Mouse (Mus musculus) MEL (cell line): Measurements from ENCODE around the gene Meis3.

Experiments
- CTCF ChIP-seq, 3 experiments: IDR thresholded peaks in 2 of 3; conservative IDR thresholded peaks in 1 of 3; 2 replicates each; pipeline ENCODE4 v1.5.1; 2011 to 2012; ENCODE audit warnings: low read length in 3 of 3, low read depth in 2 of 3, mild to moderate bottlenecking in 2 of 3, improper control_type of control experiment in 1 of 3, inconsistent platforms in 1 of 3, mixed read lengths in 1 of 3, moderate library complexity in 1 of 3; ENCODE audit not compliant: control insufficient read depth in 1 of 3, insufficient read depth in 1 of 3, poor library complexity in 1 of 3, severe bottlenecking in 1 of 3
- ELF1 ChIP-seq: IDR thresholded peaks from 2 replicates; pipeline ENCODE4 v1.6.1; 2014; ENCODE audit warnings: low read depth, mild to moderate bottlenecking, inconsistent platforms, low read length, improper control_type of control experiment, moderate library complexity
- EP300 ChIP-seq, 2 experiments: IDR thresholded peaks; 2 replicates each; pipeline ENCODE4 v1.6.1; 2011; ENCODE audit warnings: improper control_type of control experiment in 2 of 2, low read length in 2 of 2, low read depth in 1 of 2, mild to moderate bottlenecking in 1 of 2
- MAX ChIP-seq: IDR thresholded peaks from 2 replicates; pipeline ENCODE4 v1.6.1; 2011; ENCODE audit warnings: low read length, improper control_type of control experiment
- RAD21 ChIP-seq: IDR thresholded peaks from 2 replicates; pipeline ENCODE4 v1.6.1; 2011; ENCODE audit warnings: mild to moderate bottlenecking, low read depth, low read length, improper control_type of control experiment
- TAL1 ChIP-seq: IDR thresholded peaks from 2 replicates; pipeline ENCODE4 v1.6.1; 2012; ENCODE audit warnings: mild to moderate bottlenecking, inconsistent platforms, low read length, moderate library complexity, mixed read lengths
- USF1 ChIP-seq: IDR thresholded peaks from 2 replicates; pipeline ENCODE4 v1.6.1; 2014; ENCODE audit warnings: low read depth, mild to moderate bottlenecking, inconsistent platforms, low read length, improper control_type of control experiment, moderate library complexity

- TF ChIP-seq EP300 (IDR thresholded peaks at IDR 0.05; ENCODE audit: low read depth in 1 of 2, low read length in 2 of 2) (no peak), MAX (no peak), CTCF (IDR thresholded peaks at IDR 0.05 in 2 of 3, conservative IDR thresholded peaks at IDR 0.05 in 1 of 3; ENCODE audit: control insufficient read depth in 1 of 3, insufficient read depth in 1 of 3, low read depth in 2 of 3, low read length in 3 of 3, poor library complexity in 1 of 3, severe bottlenecking in 1 of 3) (no peak), RAD21 (no peak), USF1 (no peak), ELF1 (no peak), TAL1 (no peak)
These were observed 49.1 kb upstream of the Meis3 start for GRCm38 (mm10) chr7:16125829-16126228.
